Mouse (Mus musculus) erythroblast, embryonic 14.5 days (primary cell): Measurements from ENCODE around the gene Grm5. TPM values are rescaled to one million over a fixed set of nuclear protein-coding genes. Genes with fewer than 3 reads are reported as not detected.

Experiments used
- H3K27me3 ChIP-seq: 2 replicates; pipeline ENCODE4 v1.6.1; 2012; ENCODE audit warnings: inconsistent platforms; ENCODE audit not compliant: control insufficient read depth
- H3K36me3 ChIP-seq: 2 replicates; pipeline ENCODE4 v1.6.1; 2012; ENCODE audit warnings: mild to moderate bottlenecking, inconsistent platforms; ENCODE audit not compliant: control insufficient read depth
- H3K4me1 ChIP-seq: 2 replicates; pipeline ENCODE4 v1.6.1; 2012; ENCODE audit warnings: inconsistent platforms; ENCODE audit not compliant: control insufficient read depth
- H3K4me3 ChIP-seq: replicated peaks from 2 replicates; pipeline ENCODE3; 2012; ENCODE audit warnings: moderate library complexity, mild to moderate bottlenecking, inconsistent platforms
- H3K9me3 ChIP-seq: 2 replicates; pipeline ENCODE4 v1.6.1; 2012; ENCODE audit warnings: low read length, inconsistent platforms, mixed read lengths; ENCODE audit not compliant: control insufficient read depth
- GATA1 ChIP-seq: IDR thresholded peaks from 2 replicates; pipeline ENCODE4 v1.6.1; 2012; ENCODE audit warnings: low read length, inconsistent platforms, mixed read lengths
- TAL1 ChIP-seq: IDR thresholded peaks from 3 replicates; pipeline ENCODE4 v1.6.1; 2012; ENCODE audit warnings: low read length, inconsistent platforms, mixed read lengths
- polyA plus RNA-seq: library from polyadenylated mRNA; stranded (reverse); fragments of >175 nt; gene quantifications from 2 replicates; pipeline ENCODE4 v1.2.3, GENCODE M21; 2012

Gene Grm5
- polyA plus RNA-seq, 1 experiment = not detected

GRCm38 (mm10) chr7:87834669-87835068, 250.7 kb downstream of the Grm5 start:
- H3K4me1 ChIP-seq = no peaks in the 10 kb centered on the region
- H3K27me3 ChIP-seq = no peaks in the 10 kb centered on the region
- no peak for TF ChIP-seq GATA1
- no peak for TF ChIP-seq TAL1
- H3K4me3 ChIP-seq = no peak overlapping the region
- no peaks in the 10 kb centered on the region for H3K36me3 ChIP-seq
- H3K9me3 ChIP-seq = no peaks in the 10 kb centered on the region

GRCm38 (mm10) chr7:87838579-87838978, 254.6 kb downstream of the Grm5 start:
- no peaks in the 10 kb centered on the region for H3K9me3 ChIP-seq
- H3K4me3 ChIP-seq = no peak overlapping the region
- no peak for TF ChIP-seq TAL1
- no peak for TF ChIP-seq GATA1
- no peaks in the 10 kb centered on the region for H3K36me3 ChIP-seq
- no peaks in the 10 kb centered on the region for H3K4me1 ChIP-seq
- no peaks in the 10 kb centered on the region for H3K27me3 ChIP-seq

- Histone ChIP-seq H3K27me3 (no peaks in the 10 kb centered on the region), H3K36me3 (no peaks in the 10 kb centered on the region), H3K4me1 (no peaks in the 10 kb centered on the region), H3K4me3 (no peak overlapping the region), H3K9me3 (no peaks in the 10 kb centered on the region)
- no peak for TF ChIP-seq TAL1
Measured at GRCm38 (mm10) chr7:87843496-87843895, 259.5 kb downstream of the Grm5 start.

DNA sequence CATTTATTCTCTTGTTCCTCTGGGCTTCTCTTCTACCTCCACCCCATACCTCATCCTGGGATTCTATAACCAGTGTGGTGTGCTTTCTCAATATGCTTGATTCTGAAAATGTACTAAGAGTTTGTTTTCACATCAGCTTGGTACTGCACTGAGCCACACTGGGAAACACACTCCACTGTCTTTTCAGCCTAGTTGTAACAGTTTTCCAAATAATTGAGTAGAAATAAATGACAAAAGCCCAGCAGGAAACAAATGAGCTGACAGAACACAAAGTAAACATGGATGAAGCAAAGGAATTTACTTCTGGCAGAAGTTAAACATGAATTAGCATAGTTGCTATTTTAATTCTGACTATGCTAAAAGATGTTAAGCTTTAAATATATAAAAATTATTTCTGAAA, 262.1 kb downstream of the Grm5 start:
- no peaks in the 10 kb centered on the region for H3K4me1 ChIP-seq
- no peak for TF ChIP-seq GATA1

DNA sequence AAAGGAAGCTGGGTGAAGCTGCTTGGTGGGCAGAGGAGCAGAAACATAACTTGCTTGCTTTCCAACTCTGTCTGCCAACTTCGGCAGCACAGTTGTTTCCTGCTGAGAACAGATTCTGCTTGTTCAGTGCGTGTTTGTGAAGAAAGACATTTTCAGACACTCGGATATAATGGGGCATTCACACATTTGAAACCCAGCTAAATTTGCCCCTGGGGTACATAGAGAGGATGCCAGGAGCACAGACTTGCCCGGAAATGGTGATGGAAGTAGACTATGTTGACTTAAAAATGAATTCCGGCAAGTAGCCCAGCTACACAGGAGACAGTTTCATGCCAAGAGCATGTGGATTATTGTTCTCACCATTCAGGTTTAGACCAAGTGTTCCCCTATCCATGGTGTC, 342.0 kb downstream of the Grm5 start:
- TF ChIP-seq TAL1 (no peak), GATA1 (no peak)
- Histone ChIP-seq H3K4me3 (no peak overlapping the region), H3K4me1 (no peaks in the 10 kb centered on the region), H3K27me3 (no peaks in the 10 kb centered on the region), H3K9me3 (no peaks in the 10 kb centered on the region), H3K36me3 (no peaks in the 10 kb centered on the region)

More for the DNA sequence above, 262.1 kb downstream of the Grm5 start:
- Histone ChIP-seq H3K4me3 (no peak overlapping the region), H3K9me3 (no peaks in the 10 kb centered on the region), H3K36me3 (no peaks in the 10 kb centered on the region), H3K27me3 (no peaks in the 10 kb centered on the region)

GRCm38 (mm10) chr7:87937415-87937814, 353.4 kb downstream of the Grm5 start:
- H3K27me3 ChIP-seq = no peaks in the 10 kb centered on the region

GRCm38 (mm10) chr7:87938265-87938664, 354.3 kb downstream of the Grm5 start:
- Histone ChIP-seq H3K9me3 (no peaks in the 10 kb centered on the region), H3K4me3 (no peak overlapping the region), H3K36me3 (no peaks in the 10 kb centered on the region), H3K4me1 (no peaks in the 10 kb centered on the region), H3K27me3 (no peaks in the 10 kb centered on the region)
- TF ChIP-seq GATA1 = no peak
- no peak for TF ChIP-seq TAL1

More at GRCm38 (mm10) chr7:87937415-87937814, 353.4 kb downstream of the Grm5 start:
- Histone ChIP-seq H3K4me1 (no peaks in the 10 kb centered on the region), H3K9me3 (no peaks in the 10 kb centered on the region), H3K4me3 (no peak overlapping the region), H3K36me3 (no peaks in the 10 kb centered on the region)
- TF ChIP-seq GATA1 = no peak
- TF ChIP-seq TAL1 = no peak

DNA sequence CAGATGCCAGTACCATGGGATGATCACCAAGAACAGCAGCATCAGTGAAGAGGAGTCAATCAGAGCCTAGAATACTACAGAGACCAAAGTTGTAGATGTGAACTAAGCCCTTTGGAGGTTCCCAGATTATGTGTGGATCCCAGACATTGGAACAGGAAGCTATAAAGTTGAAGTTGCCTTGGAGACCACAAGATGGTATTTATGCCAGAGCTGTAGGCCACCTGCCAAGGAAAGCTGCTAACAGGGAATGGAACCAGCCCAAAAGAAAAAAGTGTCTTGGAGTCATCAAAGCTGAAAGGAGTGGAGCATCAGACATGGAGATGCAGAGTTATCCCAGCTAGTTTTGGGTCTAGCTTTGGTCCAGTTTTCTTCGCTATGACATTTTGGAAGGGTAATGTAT, 366.2 kb downstream of the Grm5 start:
- TF ChIP-seq TAL1 (no peak), GATA1 (no peak)
- Histone ChIP-seq H3K27me3 (no peaks in the 10 kb centered on the region), H3K4me3 (no peak overlapping the region), H3K9me3 (peaks cover 2% of the 10 kb centered on the region; the same call in 1 of the 2 replicates), H3K36me3 (no peaks in the 10 kb centered on the region), H3K4me1 (no peaks in the 10 kb centered on the region)

- no peaks in the 10 kb centered on the region for H3K9me3 ChIP-seq
- no peaks in the 10 kb centered on the region for H3K27me3 ChIP-seq
- no peaks in the 10 kb centered on the region for H3K4me1 ChIP-seq
- no peak overlapping the region for H3K4me3 ChIP-seq
- no peaks in the 10 kb centered on the region for H3K36me3 ChIP-seq
- TF ChIP-seq TAL1 (no peak), GATA1 (no peak)
Measured at GRCm38 (mm10) chr7:87973216-87973615, 389.2 kb downstream of the Grm5 start.

GRCm38 (mm10) chr7:87975041-87975440, 391.1 kb downstream of the Grm5 start:
- H3K9me3 ChIP-seq = no peaks in the 10 kb centered on the region
- no peaks in the 10 kb centered on the region for H3K27me3 ChIP-seq
- H3K4me3 ChIP-seq = no peak overlapping the region
- H3K36me3 ChIP-seq = no peaks in the 10 kb centered on the region
- no peak for TF ChIP-seq GATA1
- no peak for TF ChIP-seq TAL1
- H3K4me1 ChIP-seq = no peaks in the 10 kb centered on the region
